Mouse (Mus musculus): ENCODE measurements at regions not wholly inside any gene's neighbourhood (a gene's known extent, or its start where the extent isn't known, plus 50 kb on each side); places are given as distances from the start of the nearest gene placed in this dataset.

- no peak for ATAC-seq (ENCODE audit: insufficient number of reproducible peaks, low FRiP score, low TSS enrichment, low read depth)
- no peaks in the 10 kb centered on the region for H3K4me1 ChIP-seq
- no peaks in the 10 kb centered on the region for H3K36me3 ChIP-seq
- no peak overlapping the region for H3K9ac ChIP-seq
- H3K9me3 ChIP-seq = no peaks in the 10 kb centered on the region
- no peak overlapping the region for H3K27ac ChIP-seq
- no peak overlapping the region for H3K4me3 ChIP-seq
- H3K27me3 ChIP-seq = no peaks in the 10 kb centered on the region
- WGBS = 30% methylated on average over 4 of the region's 4 CpGs
- H3K4me2 ChIP-seq = no peak overlapping the region
These were observed 147.0 kb upstream of the Nt5c1b start for GRCm38 (mm10) chr12:10222821-10223220.

GRCm38 (mm10) chr12:10223832-10224231 lies 145.9 kb upstream of the Nt5c1b start:
- H3K9me3 ChIP-seq = no peaks in the 10 kb centered on the region
- H3K27ac ChIP-seq = no peak overlapping the region
- H3K36me3 ChIP-seq = no peaks in the 10 kb centered on the region
- no peaks in the 10 kb centered on the region for H3K27me3 ChIP-seq
- H3K4me2 ChIP-seq = no peak overlapping the region
- WGBS = 32% methylated on average over 4 of the region's 4 CpGs
- ATAC-seq (ENCODE audit: insufficient number of reproducible peaks, low FRiP score, low TSS enrichment, low read depth) = no peak
- no peak overlapping the region for H3K4me3 ChIP-seq
- no peak overlapping the region for H3K9ac ChIP-seq
- H3K4me1 ChIP-seq = no peaks in the 10 kb centered on the region

GRCm38 (mm10) chr12:10231144-10231543 lies 138.6 kb upstream of the Nt5c1b start:
- no peak overlapping the region for H3K4me3 ChIP-seq
- no peak overlapping the region for H3K4me2 ChIP-seq
- no peaks in the 10 kb centered on the region for H3K27me3 ChIP-seq
- H3K36me3 ChIP-seq = no peaks in the 10 kb centered on the region
- no peaks in the 10 kb centered on the region for H3K9me3 ChIP-seq
- 52% methylated on average over 4 of the region's 4 CpGs for WGBS
- no peak overlapping the region for H3K9ac ChIP-seq
- H3K27ac ChIP-seq = no peak overlapping the region
- H3K4me1 ChIP-seq = peaks cover 2% of the 10 kb centered on the region; the same call in 1 of the 2 replicates
- no peak for ATAC-seq (ENCODE audit: insufficient number of reproducible peaks, low FRiP score, low TSS enrichment, low read depth)

- no peak overlapping the region for H3K4me3 ChIP-seq
- WGBS = 19% methylated on average over 4 of the region's 4 CpGs
- H3K9ac ChIP-seq = no peak overlapping the region
- H3K4me1 ChIP-seq = peaks cover 2% of the 10 kb centered on the region; the same call in 1 of the 2 replicates
- H3K27me3 ChIP-seq = no peaks in the 10 kb centered on the region
- no peaks in the 10 kb centered on the region for H3K36me3 ChIP-seq
- H3K4me2 ChIP-seq = no peak overlapping the region
- H3K27ac ChIP-seq = no peak overlapping the region
- no peak for ATAC-seq (ENCODE audit: insufficient number of reproducible peaks, low FRiP score, low TSS enrichment, low read depth)
- no peaks in the 10 kb centered on the region for H3K9me3 ChIP-seq
These were observed 138.1 kb upstream of the Nt5c1b start for GRCm38 (mm10) chr12:10231683-10232082.

GRCm38 (mm10) chr12:10248110-10248509 lies 121.7 kb upstream of the Nt5c1b start:
- Histone ChIP-seq H3K27ac (no peak overlapping the region), H3K9me3 (no peaks in the 10 kb centered on the region), H3K4me1 (no peaks in the 10 kb centered on the region), H3K4me2 (no peak overlapping the region), H3K9ac (no peak overlapping the region), H3K27me3 (no peaks in the 10 kb centered on the region), H3K4me3 (no peak overlapping the region), H3K36me3 (no peaks in the 10 kb centered on the region)
- ATAC-seq (ENCODE audit: insufficient number of reproducible peaks, low FRiP score, low TSS enrichment, low read depth) = no peak

GRCm38 (mm10) chr12:10256385-10256784 lies 113.4 kb upstream of the Nt5c1b start:
- ATAC-seq (ENCODE audit: insufficient number of reproducible peaks, low FRiP score, low TSS enrichment, low read depth) = no peak
- WGBS = 55% methylated on average over 3 of the region's 3 CpGs
- H3K27me3 ChIP-seq = no peaks in the 10 kb centered on the region
- no peaks in the 10 kb centered on the region for H3K9me3 ChIP-seq
- H3K9ac ChIP-seq = no peak overlapping the region
- H3K4me1 ChIP-seq = no peaks in the 10 kb centered on the region
- no peaks in the 10 kb centered on the region for H3K36me3 ChIP-seq
- H3K27ac ChIP-seq = no peak overlapping the region
- H3K4me2 ChIP-seq = no peak overlapping the region
- no peak overlapping the region for H3K4me3 ChIP-seq

- Histone ChIP-seq H3K27ac (no peak overlapping the region), H3K4me2 (no peak overlapping the region), H3K9ac (no peak overlapping the region), H3K36me3 (no peaks in the 10 kb centered on the region), H3K27me3 (no peaks in the 10 kb centered on the region), H3K9me3 (no peaks in the 10 kb centered on the region), H3K4me3 (no peak overlapping the region), H3K4me1 (no peaks in the 10 kb centered on the region)
- 41% methylated on average over 1 of the region's 1 CpGs for WGBS
- ATAC-seq (ENCODE audit: insufficient number of reproducible peaks, low FRiP score, low TSS enrichment, low read depth) = no peak
These were observed 103.6 kb upstream of the Nt5c1b start for GRCm38 (mm10) chr12:10266201-10266600.

- no peaks in the 10 kb centered on the region for H3K9me3 ChIP-seq
- H3K27me3 ChIP-seq = no peaks in the 10 kb centered on the region
- no peak for ATAC-seq (ENCODE audit: insufficient number of reproducible peaks, low FRiP score, low TSS enrichment, low read depth)
- H3K36me3 ChIP-seq = no peaks in the 10 kb centered on the region
- H3K27ac ChIP-seq = no peak overlapping the region
- H3K4me2 ChIP-seq = no peak overlapping the region
- 69% methylated on average over 5 of the region's 5 CpGs for WGBS
- H3K4me1 ChIP-seq = no peaks in the 10 kb centered on the region
- no peak overlapping the region for H3K9ac ChIP-seq
- H3K4me3 ChIP-seq = no peak overlapping the region
These were observed 97.7 kb upstream of the Nt5c1b start for GRCm38 (mm10) chr12:10272038-10272437.

GRCm38 (mm10) chr12:10275226-10275625 lies 94.5 kb upstream of the Nt5c1b start:
- Histone ChIP-seq H3K27me3 (no peaks in the 10 kb centered on the region), H3K27ac (no peak overlapping the region), H3K9ac (no peak overlapping the region), H3K9me3 (no peaks in the 10 kb centered on the region), H3K36me3 (no peaks in the 10 kb centered on the region), H3K4me3 (no peak overlapping the region), H3K4me1 (no peaks in the 10 kb centered on the region), H3K4me2 (no peak overlapping the region)
- ATAC-seq (ENCODE audit: insufficient number of reproducible peaks, low FRiP score, low TSS enrichment, low read depth) = no peak
- 18% methylated on average over 1 of the region's 1 CpGs for WGBS

- Histone ChIP-seq H3K36me3 (no peaks in the 10 kb centered on the region), H3K27ac (no peak overlapping the region), H3K4me3 (no peak overlapping the region), H3K9ac (no peak overlapping the region), H3K27me3 (no peaks in the 10 kb centered on the region), H3K9me3 (no peaks in the 10 kb centered on the region), H3K4me1 (no peaks in the 10 kb centered on the region), H3K4me2 (no peak overlapping the region)
- ATAC-seq (ENCODE audit: insufficient number of reproducible peaks, low FRiP score, low TSS enrichment, low read depth) = no peak
- 23% methylated on average over 4 of the region's 4 CpGs for WGBS
These were observed 77.1 kb upstream of the Nt5c1b start for GRCm38 (mm10) chr12:10292646-10293045.

GRCm38 (mm10) chr12:10305970-10306369 lies 63.8 kb upstream of the Nt5c1b start:
- H3K27me3 ChIP-seq = no peaks in the 10 kb centered on the region
- no peak overlapping the region for H3K9ac ChIP-seq
- no peak overlapping the region for H3K27ac ChIP-seq
- no peaks in the 10 kb centered on the region for H3K36me3 ChIP-seq
- H3K4me3 ChIP-seq = no peak overlapping the region
- no peak for ATAC-seq (ENCODE audit: insufficient number of reproducible peaks, low FRiP score, low TSS enrichment, low read depth)
- H3K9me3 ChIP-seq = no peaks in the 10 kb centered on the region
- H3K4me1 ChIP-seq = no peaks in the 10 kb centered on the region
- H3K4me2 ChIP-seq = no peak overlapping the region
